Mouse (Mus musculus) lung, postnatal 0 days (tissue): ENCODE measurements around the gene Plcb2.

Source experiments
- CTCF ChIP-seq: IDR thresholded peaks from 2 replicates; pipeline ENCODE4 v1.5.1; 2016; ENCODE audit warnings: antibody characterized with exemption, mild to moderate bottlenecking
- EP300 ChIP-seq: IDR thresholded peaks from 2 replicates; pipeline ENCODE4 v1.6.1; 2016; ENCODE audit warnings: antibody characterized with exemption, mild to moderate bottlenecking, control low read depth

GRCm38 (mm10) chr2:118750476-118750875 is 22.2 kb upstream of the Plcb2 start:
- TF ChIP-seq CTCF (no peak), EP300 (no peak)
